Mouse (Mus musculus) stomach, postnatal 0 days (tissue): ENCODE results near the gene Vps52.

ENCODE experiments used
- CTCF ChIP-seq: IDR thresholded peaks from 2 replicates; pipeline ENCODE4 v1.5.1; 2016; ENCODE audit warnings: antibody characterized with exemption, low read depth, mild to moderate bottlenecking, moderate library complexity
- EP300 ChIP-seq: optimal IDR thresholded peaks from 2 replicates; pipeline ENCODE3; 2016; ENCODE audit warnings: antibody characterized with exemption

DNA sequence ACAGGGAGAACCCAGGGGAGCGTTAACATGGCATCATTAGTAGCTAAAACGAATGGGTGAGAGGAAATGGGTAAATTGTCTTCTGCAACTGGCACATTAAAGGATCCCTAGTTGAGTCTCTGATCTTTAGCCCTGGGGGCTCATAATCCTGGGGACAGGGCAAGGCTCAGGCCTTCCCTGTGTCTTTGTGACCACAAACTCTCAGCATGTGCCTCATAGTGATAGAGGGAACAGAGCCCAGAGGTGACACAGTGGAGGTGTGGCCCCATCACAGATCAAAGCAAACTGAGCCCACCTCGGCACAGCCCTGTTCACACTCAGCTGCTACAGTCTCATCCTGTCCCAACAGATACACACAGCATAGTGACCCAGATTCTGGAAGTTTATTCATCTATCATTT, 40.0 kb downstream of the Vps52 start:
- no peak for TF ChIP-seq CTCF
- TF ChIP-seq EP300: no peak
